Mouse (Mus musculus) gastrocnemius, postnatal 10 days (tissue): ENCODE data around the gene Ttbk2. TPM values are rescaled to one million over a fixed set of nuclear protein-coding genes. Genes with fewer than 3 reads are reported as not detected.

ENCODE experiments used
- total RNA-seq, 2 experiments: library from RNA; stranded (reverse); gene quantifications; 2 replicates each; pipeline ENCODE4 v1.2.3; 2021

The Ttbk2 gene
- total RNA-seq, 2 experiments from 2014 or later, result 8.6 to 12.5 TPM

Other genes starting within 250 kb of the Ttbk2 start
- gene Haus2, start 241.2 kb downstream of the Ttbk2 start, total RNA-seq, result 1 to 10 TPM; 8.2 TPM
- 10 to 100 TPM; 11.5 to 12.0 TPM for gene Lrrc57, start 241.1 kb downstream of the Ttbk2 start, total RNA-seq
- 10 to 100 TPM; 12.5 to 21.5 TPM for gene Stard9, start 221.5 kb downstream of the Ttbk2 start, total RNA-seq
- 1 to 10 TPM; 8.1 to 9.8 TPM for gene Cdan1, start 476 bp downstream of the Ttbk2 start, total RNA-seq
- gene Ubr1, start 120.1 kb upstream of the Ttbk2 start, total RNA-seq, result 10 to 100 TPM; 20.0 to 22.0 TPM
- 1 to 10 TPM; 2.8 to 4.0 TPM for gene Tmem62, start 126.4 kb upstream of the Ttbk2 start, total RNA-seq
- 10 to 100 TPM; 17.3 to 19.9 TPM for gene Ccndbp1, start 157.8 kb upstream of the Ttbk2 start, total RNA-seq
- 1 to 10 TPM in 1 of 2 experiments, not detected in 1; 1.2 TPM for gene Epb42, start 186.5 kb upstream of the Ttbk2 start, total RNA-seq
- gene Tgm5, start 235.2 kb upstream of the Ttbk2 start, total RNA-seq, result not detected